Mouse (Mus musculus) liver, embryonic 11.5 days (tissue): Measurements from ENCODE around the gene Atp8b4. TPM values are rescaled to one million over a fixed set of nuclear protein-coding genes. Genes with fewer than 3 reads are reported as not detected.

Experiments used
- ATAC-seq: fragments of 200-750 bp; cut with Nextera tagmentation; replicated peaks from 2 replicates; pipeline ENCODE4 v1.8.0; 2017; ENCODE audit warnings: moderate number of reproducible peaks, mild to moderate bottlenecking, moderate TSS enrichment, moderate library complexity; ENCODE audit not compliant: low FRiP score
- DNase-seq: peaks from one replicate; pipeline ENCODE4 v3.0.0-alpha.2; 2017; ENCODE audit warnings: low spot score
- H3K27ac ChIP-seq: fragments of 300-500 bp; sonication (generic); 2 replicates; pipeline ENCODE4 v1.5.1; 2014; ENCODE audit warnings: mild to moderate bottlenecking, low read depth, low read length, control low read depth
- H3K27me3 ChIP-seq: fragments of 300-500 bp; sonication (generic); replicated peaks from 2 replicates; pipeline ENCODE4 v1.6.1; 2014; ENCODE audit warnings: low read length, mixed read lengths; ENCODE audit not compliant: control insufficient read depth, insufficient read depth
- H3K36me3 ChIP-seq: fragments of 300-500 bp; sonication (generic); 2 replicates; pipeline ENCODE4 v1.6.1; 2014; ENCODE audit warnings: mild to moderate bottlenecking, low read length, moderate library complexity, mixed read lengths; ENCODE audit not compliant: control insufficient read depth, insufficient read depth
- H3K4me1 ChIP-seq: fragments of 300-500 bp; sonication (generic); replicated peaks from 2 replicates; pipeline ENCODE4 v1.6.1; 2014; ENCODE audit warnings: low read length, mixed read lengths; ENCODE audit not compliant: control insufficient read depth, insufficient read depth
- H3K4me2 ChIP-seq: fragments of 300-500 bp; sonication (generic); 2 replicates; pipeline ENCODE4 v1.6.1; 2014; ENCODE audit warnings: mild to moderate bottlenecking, control low read depth, moderate library complexity
- H3K4me3 ChIP-seq: fragments of 300-500 bp; sonication (generic); 2 replicates; pipeline ENCODE4 v1.5.1; 2014; ENCODE audit warnings: low read depth, low read length, control low read depth
- H3K9ac ChIP-seq: fragments of 300-500 bp; sonication (generic); 2 replicates; pipeline ENCODE4 v1.6.1; 2014; ENCODE audit warnings: low read depth, low read length, control low read depth
- H3K9me3 ChIP-seq: fragments of 300-500 bp; sonication (generic); 2 replicates; pipeline ENCODE4 v1.6.1; 2016; ENCODE audit warnings: low read length, inconsistent platforms, mixed read lengths; ENCODE audit not compliant: control insufficient read depth
- WGBS: fragments of 180-500 bp; shearing (Covaris S2); extraction: QIAGEN DNeasy Blood & Tissue Kit; methylation state at CpG from one replicate; pipeline ENCODE4 v1.1.7; 2014; 5-methylcytosine and 5-hydroxymethylcytosine counted together
- polyA plus RNA-seq: library from polyadenylated mRNA; unstranded; fragments of >200 nt; fragmentation: Nextera tagmentation; extraction: Ambion mirVana; gene quantifications from 2 replicates; pipeline ENCODE4 v1.2.1, GENCODE M21; 2014

The Atp8b4 gene
- polyA plus RNA-seq, 1 experiment from 2014 or later, result 2.2 TPM

DNA sequence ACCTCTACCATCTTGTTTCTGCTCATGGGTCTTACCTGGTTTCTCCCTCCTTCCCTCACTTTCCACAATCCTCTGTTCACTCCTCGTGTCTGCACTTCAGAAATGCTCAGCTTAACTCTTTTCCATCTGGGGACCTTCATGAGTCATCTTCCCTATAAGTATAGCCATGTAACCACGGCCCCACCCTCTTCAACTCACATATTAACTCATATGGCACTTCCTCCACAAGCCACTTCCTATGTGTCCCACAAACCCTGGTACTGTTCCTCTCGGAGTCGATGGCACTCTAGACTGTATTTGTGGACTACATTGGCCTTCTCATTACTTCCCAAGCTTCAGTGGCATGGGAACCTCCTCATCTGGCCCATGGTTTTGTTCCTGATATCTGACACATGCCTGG, 9.0 kb downstream of the Atp8b4 start:
- no peaks in the 10 kb centered on the region for H3K27me3 ChIP-seq
- H3K36me3 ChIP-seq, result no peaks in the 10 kb centered on the region
- no peak overlapping the region for H3K4me3 ChIP-seq
- no peak overlapping the region for H3K4me2 ChIP-seq
- no peak for DNase-seq
- H3K4me1 ChIP-seq, result no peaks in the 10 kb centered on the region
- WGBS, result 45% methylated on average over 4 of the region's 4 CpGs
- H3K9me3 ChIP-seq, result no peaks in the 10 kb centered on the region
- no peak for ATAC-seq
- H3K27ac ChIP-seq, result no peak overlapping the region
- H3K9ac ChIP-seq, result no peak overlapping the region

DNA sequence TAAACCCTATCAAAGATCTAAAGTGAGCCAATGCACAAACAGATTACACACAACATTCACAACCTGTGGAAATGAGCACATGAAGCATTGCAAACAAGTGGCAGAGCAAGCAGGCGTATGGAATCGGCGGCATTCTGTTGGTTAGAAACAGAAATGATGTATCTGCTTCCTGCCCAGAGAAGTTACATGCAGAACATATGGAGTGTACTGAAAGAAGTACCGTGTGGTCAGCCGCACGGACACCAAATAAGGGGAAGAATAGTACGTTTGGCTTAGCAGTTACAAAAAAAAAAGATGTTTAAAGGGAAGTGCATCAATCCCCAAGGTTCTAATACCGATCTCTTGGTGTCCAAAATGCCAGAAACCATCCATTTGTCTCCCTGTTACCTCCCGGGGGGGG, 9.9 kb downstream of the Atp8b4 start:
- no peak for ATAC-seq
- Histone ChIP-seq H3K4me2 (no peak overlapping the region), H3K27ac (no peak overlapping the region), H3K27me3 (no peaks in the 10 kb centered on the region), H3K9me3 (no peaks in the 10 kb centered on the region), H3K4me1 (no peaks in the 10 kb centered on the region), H3K4me3 (no peak overlapping the region), H3K36me3 (no peaks in the 10 kb centered on the region), H3K9ac (no peak overlapping the region)
- 74% methylated on average over 9 of the region's 9 CpGs for WGBS
- DNase-seq, result no peak

DNA sequence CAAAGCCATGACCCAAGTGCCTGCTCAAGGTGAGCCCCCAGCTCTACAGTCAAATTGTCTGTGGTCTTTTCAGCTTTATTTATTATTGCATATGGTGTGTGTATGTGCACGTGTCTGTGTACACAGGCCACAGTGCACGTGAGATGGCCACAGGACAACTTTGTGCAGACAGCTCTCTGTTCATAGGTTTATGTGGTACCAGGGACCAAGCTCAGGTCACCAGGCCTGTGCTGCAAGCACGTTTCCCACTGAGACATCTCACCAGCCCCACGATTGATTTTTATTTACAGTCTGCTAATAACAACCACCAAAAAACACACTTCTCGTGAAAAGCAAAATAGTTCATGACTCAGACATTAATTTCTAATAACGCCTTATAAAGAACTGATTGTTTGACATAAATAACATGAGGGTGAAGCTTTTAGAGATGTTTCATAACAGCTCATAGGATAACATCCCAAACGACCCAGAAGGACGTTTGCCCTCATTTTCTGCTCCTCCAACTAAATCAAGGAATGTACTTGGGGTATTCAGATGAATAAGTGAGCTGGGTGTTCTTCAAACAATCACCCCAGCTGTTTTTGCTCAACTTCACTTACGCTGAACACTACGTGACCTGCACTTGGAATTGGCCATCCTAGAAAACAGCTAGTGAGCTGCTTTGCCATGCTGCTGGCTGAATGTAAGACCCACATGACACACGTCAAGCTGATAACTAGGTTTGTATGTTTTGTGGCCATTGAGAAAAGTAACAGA, 15.0 kb downstream of the Atp8b4 start:
- ATAC-seq (no peak), DNase-seq (no peak)
- Histone ChIP-seq H3K27ac (no peak overlapping the region), H3K9ac (no peak overlapping the region), H3K4me2 (no peak overlapping the region), H3K9me3 (no peaks in the 10 kb centered on the region), H3K4me1 (no peaks in the 10 kb centered on the region), H3K4me3 (no peak overlapping the region), H3K27me3 (no peaks in the 10 kb centered on the region), H3K36me3 (no peaks in the 10 kb centered on the region)
- 84% methylated on average over 11 of the region's 11 CpGs for WGBS

DNA sequence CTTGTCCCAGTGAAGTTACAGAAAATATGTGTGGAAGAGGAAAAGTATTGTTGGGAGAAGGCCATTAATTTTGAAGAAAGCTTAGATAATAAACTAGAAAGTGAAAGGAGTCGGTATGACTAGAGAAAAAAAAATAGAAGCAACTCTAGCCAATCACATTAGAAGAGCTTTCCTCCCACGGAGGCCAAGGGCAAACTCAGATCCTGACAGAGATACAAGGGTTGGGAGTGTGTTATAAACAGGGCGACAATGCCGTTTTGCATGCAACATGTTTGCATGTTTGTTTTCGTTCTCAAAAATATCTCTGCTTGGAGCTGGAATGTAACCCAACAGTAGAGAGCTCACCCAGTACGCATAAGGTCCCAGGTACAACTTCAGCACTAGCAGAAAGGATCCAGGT, 17.1 kb downstream of the Atp8b4 start:
- WGBS, result 68% methylated on average over 6 of the region's 6 CpGs
- Histone ChIP-seq H3K27ac (no peak overlapping the region), H3K4me3 (no peak overlapping the region), H3K36me3 (no peaks in the 10 kb centered on the region), H3K9ac (no peak overlapping the region), H3K4me1 (no peaks in the 10 kb centered on the region), H3K9me3 (no peaks in the 10 kb centered on the region), H3K27me3 (no peaks in the 10 kb centered on the region), H3K4me2 (no peak overlapping the region)
- no peak for DNase-seq
- ATAC-seq, result no peak

DNA sequence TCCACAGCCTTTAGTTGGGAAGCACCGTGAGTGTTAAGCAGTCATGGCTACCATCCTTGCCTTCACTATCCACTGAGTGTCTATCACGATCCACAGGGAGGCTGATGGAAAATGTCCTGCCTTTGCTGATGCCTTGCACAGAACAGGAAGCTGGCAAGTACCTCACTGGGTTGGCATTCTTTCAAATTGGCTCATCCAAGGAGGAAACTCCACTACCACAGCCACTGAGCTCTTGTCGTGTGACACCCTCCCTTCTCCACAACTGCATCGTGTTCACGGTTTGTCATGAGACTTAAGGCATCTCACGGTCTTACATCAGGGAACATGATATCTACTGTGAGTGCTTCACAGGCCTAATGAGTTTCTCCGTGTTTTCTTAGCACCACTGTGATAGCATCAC, 22.9 kb downstream of the Atp8b4 start:
- no peak for DNase-seq
- Histone ChIP-seq H3K36me3 (no peaks in the 10 kb centered on the region), H3K27me3 (no peaks in the 10 kb centered on the region), H3K4me1 (no peaks in the 10 kb centered on the region), H3K27ac (no peak overlapping the region), H3K4me2 (no peak overlapping the region), H3K9me3 (no peaks in the 10 kb centered on the region), H3K4me3 (no peak overlapping the region), H3K9ac (no peak overlapping the region)
- ATAC-seq, result no peak
- WGBS, result 92% methylated on average over 7 of the region's 7 CpGs

DNA sequence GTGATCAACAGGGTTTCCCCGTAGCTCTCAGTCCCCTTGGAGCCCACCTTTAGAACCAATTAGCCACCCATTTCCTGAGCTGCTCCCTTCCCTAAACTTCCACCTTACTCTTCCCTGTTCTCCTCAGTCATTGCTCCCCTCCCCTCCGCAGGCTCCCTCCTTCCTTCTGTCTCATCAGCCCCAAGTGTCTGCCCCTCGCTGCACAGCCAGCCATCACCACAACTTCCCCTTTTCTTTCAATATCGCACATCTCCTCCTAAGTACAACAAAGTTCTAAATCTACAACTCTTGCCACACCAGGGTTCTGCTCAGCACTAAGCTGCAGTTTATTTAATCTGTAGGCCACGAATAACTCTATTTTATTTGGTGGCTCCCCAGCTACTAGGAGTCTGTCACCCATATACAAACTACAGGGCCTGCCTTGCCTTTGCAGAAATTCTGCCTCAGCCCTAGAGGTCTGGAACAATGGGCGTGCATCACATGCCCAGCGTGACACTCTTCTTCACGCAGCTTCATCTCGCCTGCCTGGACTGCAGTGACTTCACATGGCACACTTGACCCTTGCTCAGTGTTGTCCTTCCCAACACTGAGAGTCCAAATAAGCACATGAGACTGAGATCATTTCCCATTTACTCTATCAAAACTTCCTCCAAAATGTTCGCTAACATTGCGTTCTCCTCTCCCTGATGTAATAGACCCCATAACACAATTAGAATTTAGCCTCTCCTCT, 24.6 kb downstream of the Atp8b4 start:
- no peaks in the 10 kb centered on the region for H3K9me3 ChIP-seq
- H3K9ac ChIP-seq, result no peak overlapping the region
- H3K4me1 ChIP-seq, result no peaks in the 10 kb centered on the region
- WGBS, result 57% methylated on average over 11 of the region's 11 CpGs
- H3K27ac ChIP-seq, result no peak overlapping the region
- ATAC-seq (no peak), DNase-seq (no peak)
- no peak overlapping the region for H3K4me2 ChIP-seq
- no peak overlapping the region for H3K4me3 ChIP-seq
- H3K36me3 ChIP-seq, result no peaks in the 10 kb centered on the region
- no peaks in the 10 kb centered on the region for H3K27me3 ChIP-seq

DNA sequence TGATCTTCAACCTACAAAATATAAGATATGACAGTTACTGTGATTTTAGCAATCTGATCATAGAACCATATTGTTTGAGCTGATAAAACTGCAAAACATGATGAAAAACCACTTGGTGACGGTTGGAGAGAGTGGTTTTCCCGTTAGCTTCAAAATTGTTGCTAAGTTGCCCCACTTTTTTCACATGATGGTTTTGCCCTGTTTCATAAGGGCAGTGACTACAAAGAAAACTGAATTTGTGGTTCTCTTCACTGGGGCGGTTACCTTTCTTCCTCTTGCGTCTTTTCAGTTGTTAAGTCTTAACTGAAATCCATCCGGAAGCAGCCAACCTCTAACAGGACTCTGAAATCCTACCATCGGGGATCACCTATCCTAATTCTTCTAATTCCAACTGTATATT, 26.5 kb downstream of the Atp8b4 start:
- H3K27me3 ChIP-seq, result no peaks in the 10 kb centered on the region
- WGBS, result 77% methylated on average over 6 of the region's 6 CpGs

DNA sequence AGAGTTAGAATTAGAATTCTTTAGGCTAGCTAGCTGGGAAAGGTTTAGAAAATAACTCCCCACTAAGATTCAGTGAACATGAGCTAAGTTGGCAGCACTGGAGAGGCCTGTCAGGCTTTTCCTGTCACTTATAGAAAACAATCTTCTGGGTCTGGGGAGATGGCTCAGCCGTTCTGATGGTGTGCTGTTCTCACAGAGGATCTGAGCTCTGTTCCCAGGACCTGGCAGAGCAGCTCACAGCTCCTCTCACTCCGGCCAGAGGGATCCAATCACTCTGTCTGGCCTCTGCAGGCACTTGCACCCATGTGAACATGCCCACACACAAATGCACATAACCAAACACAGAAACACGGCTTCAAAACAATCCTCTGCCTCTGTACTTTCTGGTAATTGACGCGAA, 27.6 kb downstream of the Atp8b4 start:
- no peaks in the 10 kb centered on the region for H3K9me3 ChIP-seq
- no peaks in the 10 kb centered on the region for H3K27me3 ChIP-seq
- H3K4me3 ChIP-seq, result no peak overlapping the region
- H3K4me2 ChIP-seq, result no peak overlapping the region
- DNase-seq (no peak), ATAC-seq (no peak)
- no peaks in the 10 kb centered on the region for H3K4me1 ChIP-seq
- no peak overlapping the region for H3K9ac ChIP-seq
- no peaks in the 10 kb centered on the region for H3K36me3 ChIP-seq
- H3K27ac ChIP-seq, result no peak overlapping the region
- 75% methylated on average over 5 of the region's 5 CpGs for WGBS

More for the DNA sequence above, 26.5 kb downstream of the Atp8b4 start:
- DNase-seq (no peak), ATAC-seq (no peak)
- Histone ChIP-seq H3K4me1 (no peaks in the 10 kb centered on the region), H3K36me3 (no peaks in the 10 kb centered on the region), H3K4me3 (no peak overlapping the region), H3K9me3 (no peaks in the 10 kb centered on the region), H3K9ac (no peak overlapping the region), H3K4me2 (no peak overlapping the region), H3K27ac (no peak overlapping the region)

DNA sequence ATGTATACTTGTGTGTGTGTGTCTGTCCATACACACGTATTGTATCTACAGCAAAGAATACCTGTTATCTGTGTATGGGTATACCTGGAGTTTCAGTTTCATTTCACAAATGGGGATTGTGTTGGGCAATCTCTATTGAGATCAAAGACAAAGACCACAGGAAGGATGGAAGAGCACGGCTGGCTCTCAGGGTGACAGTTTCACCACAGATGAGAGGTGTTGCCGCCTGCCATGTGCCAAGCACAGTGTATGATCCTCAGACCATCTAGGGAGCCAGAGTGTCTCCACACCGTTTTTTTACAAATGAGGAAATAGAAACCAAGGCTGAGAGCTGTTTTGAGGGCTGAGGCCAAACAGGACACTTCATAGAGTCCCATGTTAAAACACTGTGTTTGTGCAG, 32.7 kb downstream of the Atp8b4 start:
- 56% methylated on average over 4 of the region's 4 CpGs for WGBS
- DNase-seq (no peak), ATAC-seq (no peak)
- Histone ChIP-seq H3K27me3 (no peaks in the 10 kb centered on the region), H3K9ac (no peak overlapping the region), H3K27ac (no peak overlapping the region), H3K9me3 (no peaks in the 10 kb centered on the region), H3K36me3 (no peaks in the 10 kb centered on the region), H3K4me1 (no peaks in the 10 kb centered on the region), H3K4me3 (no peak overlapping the region), H3K4me2 (no peak overlapping the region)
